Mouse (Mus musculus): Measurements from ENCODE around the gene Katnal1.

DNA sequence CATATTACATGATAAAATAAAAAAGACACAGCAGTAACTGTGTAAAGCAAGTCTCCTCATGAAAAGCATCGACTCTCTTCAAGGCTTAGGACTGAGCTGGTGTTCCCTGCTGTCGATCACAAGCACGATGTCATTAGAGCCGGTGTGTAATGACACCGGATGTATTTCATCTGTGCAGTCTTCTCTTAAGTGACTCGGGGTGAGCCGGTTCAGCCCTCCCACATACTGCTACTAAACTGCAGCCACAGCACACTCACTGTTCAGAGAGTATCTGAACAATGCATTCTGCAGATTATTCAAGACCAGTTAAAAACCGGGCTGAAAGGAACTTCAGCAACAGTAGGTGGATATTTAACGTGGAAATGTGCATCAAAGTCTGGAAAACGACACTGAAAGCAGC lies 5.7 kb downstream of the Katnal1 start:
- TF ChIP-seq CTCF (IDR thresholded peaks at IDR 0.05; ENCODE audit: insufficient read depth, low read length), result no peak
- no peak for TF ChIP-seq POLR2A (IDR thresholded peaks at IDR 0.05; ENCODE audit: borderline replicate concordance, extremely low read depth, low read depth, low read length)

All from lung, adult 2 months (tissue).